Mouse (Mus musculus): ENCODE measurements around the gene Gtf3c5. TPM values are rescaled to one million over a fixed set of nuclear protein-coding genes. Genes with fewer than 3 reads are reported as not detected.
A peak's percentile ranks its signal among the peaks of the same experiment; 100 is the strongest.

The Gtf3c5 gene
- polyA plus RNA-seq, 1 experiment, result 51.4 TPM

DNA sequence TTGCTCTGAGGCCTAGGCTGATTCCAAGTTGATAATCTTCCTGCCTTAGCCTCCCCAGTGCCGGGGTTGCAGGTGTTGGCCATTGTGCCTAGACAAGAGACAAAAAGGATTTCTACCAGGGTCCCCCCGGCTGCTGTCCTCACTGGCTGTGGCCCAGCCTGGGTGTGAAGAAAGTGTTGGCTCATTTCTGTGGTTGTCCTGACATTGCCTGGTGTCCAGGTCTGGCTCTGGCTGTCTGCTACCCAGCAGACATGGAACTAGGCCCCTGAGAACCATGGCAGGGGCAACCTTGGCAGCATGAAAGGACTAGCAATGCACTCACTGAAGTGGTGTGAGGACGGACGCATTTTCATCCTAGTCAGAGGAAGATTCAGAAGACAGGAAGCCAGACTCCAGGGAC lies 53.7 kb downstream of the Gtf3c5 start:
- TF ChIP-seq POLR2A (IDR thresholded peaks at IDR 0.05; ENCODE audit: borderline replicate concordance, extremely low read depth, insufficient read depth, insufficient read length, poor library complexity, severe bottlenecking) (no peak), CTCF (IDR thresholded peaks at IDR 0.05; ENCODE audit: borderline replicate concordance, extremely low read depth, insufficient read depth, insufficient read length) (no peak)
- no peak for DNase-seq (ENCODE audit: low read depth)

DNA sequence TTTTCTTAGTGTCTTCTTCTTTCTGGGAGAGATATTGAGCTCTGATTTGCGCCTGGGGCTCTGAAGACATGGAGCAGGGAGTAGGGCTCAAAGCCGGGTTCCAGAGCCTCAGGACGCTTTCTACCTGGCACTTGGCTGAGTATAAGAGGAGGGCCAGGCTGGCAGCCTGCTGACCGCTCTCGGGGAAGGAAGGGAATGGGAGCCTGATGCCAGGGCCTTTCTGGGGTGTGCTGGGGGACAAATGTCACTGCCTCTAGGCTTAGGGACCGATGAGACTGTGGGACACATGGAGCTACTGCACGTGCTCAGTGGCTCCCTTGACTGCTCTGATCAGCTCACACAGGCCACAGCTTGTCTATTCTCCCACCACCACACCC lies 55.2 kb downstream of the Gtf3c5 start:
- DNase-seq (ENCODE audit: low read depth), result no peak
- TF ChIP-seq POLR2A (IDR thresholded peaks at IDR 0.05; ENCODE audit: borderline replicate concordance, extremely low read depth, insufficient read depth, insufficient read length, poor library complexity, severe bottlenecking) (no peak), CTCF (IDR thresholded peaks at IDR 0.05; ENCODE audit: borderline replicate concordance, extremely low read depth, insufficient read depth, insufficient read length) (no peak)

DNA sequence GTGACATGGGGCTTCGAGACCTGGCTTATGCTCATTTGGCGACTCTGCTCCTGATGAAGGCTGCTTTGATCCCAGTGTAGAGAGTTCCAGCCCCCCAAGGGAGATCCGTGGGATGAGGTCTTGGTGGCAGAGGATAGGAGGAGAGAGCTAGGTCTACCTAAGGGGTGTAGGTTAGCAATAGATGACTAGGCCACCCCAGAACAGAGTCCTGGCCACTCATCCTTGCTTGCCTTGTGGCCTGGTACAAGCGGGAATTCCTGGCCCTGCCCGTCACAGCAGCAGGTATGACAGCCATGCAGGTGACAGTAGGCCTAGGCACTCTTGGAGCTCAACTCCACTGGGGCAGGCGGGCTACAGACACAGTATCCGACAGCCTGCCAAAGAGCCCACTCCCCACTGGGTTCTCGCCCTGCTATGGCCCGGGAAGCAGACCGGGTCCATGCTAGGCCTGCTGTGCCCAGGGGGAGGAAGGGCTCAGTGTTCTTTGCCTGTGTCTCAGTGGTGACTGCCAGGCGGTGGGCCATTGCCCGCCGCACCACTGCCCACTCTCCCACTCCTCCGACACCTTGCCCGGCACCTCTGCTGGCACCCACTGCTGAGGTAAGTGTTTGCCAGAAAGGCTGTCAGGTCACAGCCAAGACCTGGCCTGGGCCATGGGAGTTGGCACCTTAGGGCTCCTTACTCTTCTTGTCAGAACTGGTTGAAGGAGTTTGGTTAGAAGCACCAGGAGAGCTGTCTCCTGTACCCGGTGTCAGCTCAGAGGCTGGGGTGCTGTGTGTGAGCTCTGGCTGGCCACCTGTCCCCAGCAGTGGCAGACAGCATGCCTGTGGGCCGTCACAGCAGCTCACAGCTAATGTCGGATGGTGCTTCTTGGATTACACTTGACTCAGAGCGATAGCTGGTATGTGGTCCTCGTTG lies 55.9 kb downstream of the Gtf3c5 start:
- no peak for DNase-seq (ENCODE audit: low read depth)
- TF ChIP-seq CTCF (IDR thresholded peaks at IDR 0.05; ENCODE audit: borderline replicate concordance, extremely low read depth, insufficient read depth, insufficient read length), result no peak
- no peak for TF ChIP-seq POLR2A (IDR thresholded peaks at IDR 0.05; ENCODE audit: borderline replicate concordance, extremely low read depth, insufficient read depth, insufficient read length, poor library complexity, severe bottlenecking)

DNA sequence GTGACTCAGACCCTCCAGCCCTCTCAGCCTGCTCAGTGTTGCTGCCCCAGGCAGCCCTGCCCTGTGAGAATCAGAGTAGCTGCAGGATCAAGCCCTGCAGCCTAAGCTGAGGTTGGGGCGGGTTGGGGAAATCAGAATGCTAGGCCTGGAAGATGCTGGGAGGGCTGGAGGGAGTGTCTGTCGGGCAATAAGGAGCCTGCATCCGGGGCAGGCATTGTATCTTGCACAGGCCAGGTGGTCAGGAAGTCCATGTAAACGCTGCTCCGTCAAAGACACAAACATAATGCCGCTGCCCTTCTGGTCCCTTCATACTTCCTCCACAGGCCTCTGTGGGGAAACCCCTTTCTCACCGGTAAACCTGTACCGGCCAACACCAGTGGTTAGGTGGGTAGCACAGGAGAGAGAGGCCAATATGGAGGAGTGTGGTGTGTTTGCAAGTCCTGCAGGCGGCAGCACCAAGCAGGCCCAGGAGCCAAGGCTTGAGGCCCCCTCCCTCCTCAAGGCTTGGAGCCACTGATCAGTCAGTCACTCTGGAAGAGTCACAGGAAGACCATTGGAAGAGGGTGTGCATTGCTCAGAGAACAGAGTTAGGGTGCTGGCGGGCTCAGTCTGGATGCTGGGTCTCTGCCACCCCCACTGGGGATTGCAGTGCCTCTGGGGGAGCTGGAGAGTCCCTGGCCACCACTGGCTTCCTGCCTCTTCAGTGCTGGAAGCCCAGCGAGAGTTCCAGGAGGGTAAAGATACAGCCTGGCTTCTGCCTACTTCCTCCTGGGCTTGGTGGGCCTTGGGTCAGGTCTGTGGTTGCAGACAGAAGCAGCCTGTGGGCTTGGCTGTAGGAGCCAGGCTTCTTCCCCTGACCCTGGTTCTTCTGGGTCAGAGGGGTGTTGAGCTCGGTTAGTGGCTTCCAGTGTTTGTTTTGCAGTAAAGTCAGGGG lies 57.3 kb downstream of the Gtf3c5 start:
- DNase-seq (ENCODE audit: low read depth), result peak; percentile 35

DNA sequence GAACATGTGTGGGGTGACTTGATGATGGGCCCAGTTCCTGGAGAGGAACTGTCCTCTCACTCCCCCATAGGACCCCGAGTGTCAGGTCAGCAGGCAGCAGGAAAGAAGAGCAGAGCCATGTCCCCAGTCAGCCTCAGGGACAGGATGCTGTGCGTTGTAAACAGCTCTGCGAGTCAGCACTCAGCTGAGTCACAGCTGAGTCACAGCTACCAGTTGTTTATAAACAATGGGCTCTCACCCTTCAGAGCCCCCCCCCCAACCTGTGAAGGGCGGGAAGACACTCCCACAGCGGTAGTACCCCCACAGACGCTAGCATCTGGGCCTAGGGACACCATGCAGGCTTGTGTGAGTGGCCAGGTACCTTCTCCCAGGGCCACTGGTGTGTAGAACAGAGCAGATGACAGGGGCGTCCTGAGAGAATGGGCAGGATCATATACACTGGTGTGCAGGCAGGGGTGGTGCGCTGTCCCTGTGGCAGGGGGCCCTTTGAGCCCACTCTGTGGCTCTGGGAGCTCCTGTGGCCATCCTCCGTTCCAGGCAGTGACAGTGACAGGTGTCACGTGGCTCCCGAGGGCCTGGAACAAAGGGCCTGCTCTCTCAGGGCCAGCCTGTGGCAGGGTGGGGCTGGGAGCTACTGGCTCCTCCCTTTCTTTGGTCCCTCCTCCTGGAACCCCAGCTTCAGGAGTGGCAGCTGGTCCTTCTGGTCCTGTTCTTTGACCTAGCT lies 58.2 kb downstream of the Gtf3c5 start:
- TF ChIP-seq CTCF (IDR thresholded peaks at IDR 0.05; ENCODE audit: borderline replicate concordance, extremely low read depth, insufficient read depth, insufficient read length), result no peak
- no peak for TF ChIP-seq POLR2A (IDR thresholded peaks at IDR 0.05; ENCODE audit: borderline replicate concordance, extremely low read depth, insufficient read depth, insufficient read length, poor library complexity, severe bottlenecking)
- peak; percentile 82 for DNase-seq (ENCODE audit: low read depth)

More for the DNA sequence above, 57.3 kb downstream of the Gtf3c5 start:
- TF ChIP-seq CTCF (IDR thresholded peaks at IDR 0.05; ENCODE audit: borderline replicate concordance, extremely low read depth, insufficient read depth, insufficient read length) (peak; percentile 32; the same call in 1 of the 2 replicates), POLR2A (IDR thresholded peaks at IDR 0.05; ENCODE audit: borderline replicate concordance, extremely low read depth, insufficient read depth, insufficient read length, poor library complexity, severe bottlenecking) (no peak)

DNA sequence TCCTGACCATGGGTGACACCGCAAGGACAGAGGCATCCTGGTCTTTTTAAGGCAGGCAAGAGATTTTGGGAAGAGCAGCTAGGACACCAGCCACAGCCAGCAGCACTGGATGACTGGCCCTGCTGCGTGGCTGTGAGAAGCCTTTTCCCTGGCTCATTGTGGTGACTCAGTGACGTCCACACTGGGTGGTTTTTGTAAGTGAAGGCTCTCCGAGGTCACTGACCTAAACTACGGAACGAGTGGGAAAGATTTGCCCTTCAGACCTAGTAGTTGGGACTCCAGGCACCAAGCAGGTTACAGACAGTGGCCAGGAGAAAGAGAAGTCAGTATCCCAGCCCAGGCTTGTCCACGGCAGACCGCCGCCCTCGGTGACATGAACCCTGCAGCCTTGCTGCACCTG lies 59.1 kb downstream of the Gtf3c5 start:
- TF ChIP-seq POLR2A (IDR thresholded peaks at IDR 0.05; ENCODE audit: borderline replicate concordance, extremely low read depth, insufficient read depth, insufficient read length, poor library complexity, severe bottlenecking), result no peak
- TF ChIP-seq CTCF (IDR thresholded peaks at IDR 0.05; ENCODE audit: borderline replicate concordance, extremely low read depth, insufficient read depth, insufficient read length), result no peak

DNA sequence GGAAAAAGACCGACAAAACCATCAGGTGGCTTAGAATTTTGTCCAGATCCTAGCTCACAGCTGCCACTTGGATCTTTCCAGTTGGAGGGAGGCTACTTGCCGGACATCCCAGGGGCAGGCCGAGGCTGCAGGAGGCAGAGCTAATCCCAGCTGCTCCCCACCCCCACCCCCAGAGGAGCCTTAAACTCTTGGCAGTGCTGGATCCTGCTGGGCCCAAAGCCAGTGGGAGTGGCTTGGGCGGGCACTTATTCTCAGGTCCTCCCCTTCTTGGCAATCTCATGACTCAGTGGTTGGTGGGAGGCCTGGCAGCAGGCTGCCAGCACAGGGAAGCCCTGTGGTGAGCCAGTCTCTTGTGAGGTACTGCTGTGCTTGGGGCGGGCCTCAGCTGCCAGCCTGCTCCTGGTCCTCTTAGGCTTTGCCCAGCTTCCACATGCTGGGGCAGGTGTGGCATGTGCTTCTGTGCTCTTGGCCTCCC lies 59.9 kb downstream of the Gtf3c5 start:
- TF ChIP-seq POLR2A (IDR thresholded peaks at IDR 0.05; ENCODE audit: borderline replicate concordance, extremely low read depth, insufficient read depth, insufficient read length, poor library complexity, severe bottlenecking) (no peak), CTCF (IDR thresholded peaks at IDR 0.05; ENCODE audit: borderline replicate concordance, extremely low read depth, insufficient read depth, insufficient read length) (no peak)
- DNase-seq (ENCODE audit: low read depth), result peak; percentile 98

More for the DNA sequence above, 59.1 kb downstream of the Gtf3c5 start:
- DNase-seq (ENCODE audit: low read depth), result no peak

DNA sequence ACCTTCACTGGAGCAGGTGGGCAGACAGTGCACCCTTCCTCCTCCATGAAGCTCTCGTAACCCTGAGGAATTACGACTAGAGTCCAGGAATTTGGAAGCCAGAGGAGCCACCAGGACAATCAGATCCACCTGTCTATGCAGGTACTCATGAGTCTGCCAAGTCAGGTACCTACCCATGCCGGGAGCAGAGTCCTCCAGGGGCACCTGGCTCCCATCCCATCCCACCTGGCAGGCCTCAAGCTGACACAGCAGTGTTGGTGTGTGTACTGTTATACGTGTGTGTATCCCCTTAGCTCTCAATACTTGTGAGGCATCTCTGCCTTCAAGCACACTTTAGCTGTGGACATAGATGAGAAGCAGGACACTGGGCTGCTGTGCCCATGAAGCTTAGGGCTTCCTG lies 61.4 kb downstream of the Gtf3c5 start:
- no peak for TF ChIP-seq CTCF (IDR thresholded peaks at IDR 0.05; ENCODE audit: borderline replicate concordance, extremely low read depth, insufficient read depth, insufficient read length)
- TF ChIP-seq POLR2A (IDR thresholded peaks at IDR 0.05; ENCODE audit: borderline replicate concordance, extremely low read depth, insufficient read depth, insufficient read length, poor library complexity, severe bottlenecking), result no peak

DNA sequence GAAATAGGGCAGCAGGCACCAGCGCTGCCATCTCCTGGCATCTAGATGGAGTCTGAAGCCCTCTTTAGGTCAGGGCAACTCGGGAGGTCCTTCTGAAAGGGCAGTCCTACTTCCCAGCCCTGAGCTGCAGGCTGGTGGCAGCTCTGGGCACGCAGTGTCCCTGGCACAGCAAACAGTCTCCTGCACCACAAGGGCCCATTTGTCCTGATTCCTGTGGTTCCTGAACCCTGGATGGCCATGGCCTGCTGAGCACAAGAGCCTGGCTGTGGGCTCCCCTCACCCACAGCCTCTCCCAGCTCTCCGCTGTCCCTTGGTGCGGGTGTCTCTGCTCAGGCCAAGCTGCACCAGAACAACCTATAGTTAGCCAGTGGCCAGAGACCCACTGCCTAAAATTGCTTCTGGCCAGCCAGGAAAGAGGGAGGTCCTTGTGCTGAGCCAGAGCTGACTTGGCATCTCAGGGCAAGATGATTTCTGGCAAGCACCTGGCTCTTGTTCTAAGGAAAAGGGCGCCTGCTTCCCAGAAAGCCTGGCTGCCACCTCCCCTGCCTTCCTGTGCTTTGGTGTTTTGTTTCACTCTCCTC lies 61.9 kb downstream of the Gtf3c5 start:
- TF ChIP-seq POLR2A (IDR thresholded peaks at IDR 0.05; ENCODE audit: borderline replicate concordance, extremely low read depth, insufficient read depth, insufficient read length, poor library complexity, severe bottlenecking), result no peak
- no peak for TF ChIP-seq CTCF (IDR thresholded peaks at IDR 0.05; ENCODE audit: borderline replicate concordance, extremely low read depth, insufficient read depth, insufficient read length)
- DNase-seq (ENCODE audit: low read depth), result no peak

More for the DNA sequence above, 61.4 kb downstream of the Gtf3c5 start:
- DNase-seq (ENCODE audit: low read depth), result no peak

DNA sequence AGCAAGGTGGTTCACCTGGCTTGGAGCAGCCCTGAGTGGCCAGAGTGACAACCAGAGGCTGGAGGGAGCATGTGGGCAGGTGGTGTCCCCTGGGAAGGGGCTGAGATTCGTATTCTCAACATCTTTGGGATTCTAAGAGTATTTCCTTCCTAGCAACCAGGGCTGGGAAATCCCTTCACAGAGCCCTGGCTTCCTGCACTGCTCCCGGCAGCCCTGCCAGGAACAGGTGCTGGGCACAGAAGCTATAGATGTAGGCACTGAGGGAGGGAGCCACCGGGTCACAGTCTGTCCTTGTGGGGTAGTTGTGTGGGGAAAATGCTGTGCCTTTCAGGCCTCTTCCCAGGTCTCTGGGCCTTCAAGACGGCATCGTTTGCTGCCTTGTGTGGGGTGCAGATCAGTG lies 63.0 kb downstream of the Gtf3c5 start:
- DNase-seq (ENCODE audit: low read depth), result no peak
- no peak for TF ChIP-seq POLR2A (IDR thresholded peaks at IDR 0.05; ENCODE audit: borderline replicate concordance, extremely low read depth, insufficient read depth, insufficient read length, poor library complexity, severe bottlenecking)
- no peak for TF ChIP-seq CTCF (IDR thresholded peaks at IDR 0.05; ENCODE audit: borderline replicate concordance, extremely low read depth, insufficient read depth, insufficient read length)
